Mouse (Mus musculus): ENCODE data around the gene Crk.

Crk gene

DNA sequence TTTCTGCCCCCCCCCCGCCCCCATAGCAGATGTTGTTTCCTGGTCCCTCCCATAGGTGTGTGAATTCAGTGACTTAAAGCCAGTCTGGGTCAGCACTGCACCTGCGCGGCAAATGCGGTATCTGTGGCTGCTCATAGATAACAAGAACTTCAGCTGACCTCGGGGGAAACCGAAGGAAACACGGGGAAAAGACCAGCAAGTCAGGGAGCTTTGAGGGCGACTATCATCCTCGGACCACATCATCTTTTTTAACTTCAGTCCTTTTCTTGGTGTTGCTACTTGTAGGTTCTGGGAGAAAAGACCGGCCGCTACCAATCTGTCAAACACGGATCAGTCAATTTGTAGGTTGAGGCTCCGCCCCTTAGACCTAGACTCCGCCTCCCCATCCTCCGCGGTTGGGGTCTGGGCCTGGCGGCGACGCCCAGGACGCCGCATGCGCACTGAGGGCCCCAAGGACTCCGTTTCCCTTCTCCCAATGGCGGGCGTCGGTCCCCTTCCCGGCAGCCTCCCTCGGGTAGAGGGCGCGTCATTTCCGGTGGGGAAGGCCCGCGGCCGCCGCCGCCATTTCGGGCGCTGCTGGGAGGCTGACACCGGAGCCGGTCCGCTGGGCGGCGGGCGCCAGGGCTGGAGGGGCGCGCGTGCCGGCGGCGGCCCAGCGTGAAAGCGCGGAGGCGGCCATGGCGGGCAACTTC is at the start of gene Crk:
Crk (plus strand) TSS at position 513 of the 692 bp plus-strand sequence.
- peak; percentile 98 to 99 for DNase-seq

DNA sequence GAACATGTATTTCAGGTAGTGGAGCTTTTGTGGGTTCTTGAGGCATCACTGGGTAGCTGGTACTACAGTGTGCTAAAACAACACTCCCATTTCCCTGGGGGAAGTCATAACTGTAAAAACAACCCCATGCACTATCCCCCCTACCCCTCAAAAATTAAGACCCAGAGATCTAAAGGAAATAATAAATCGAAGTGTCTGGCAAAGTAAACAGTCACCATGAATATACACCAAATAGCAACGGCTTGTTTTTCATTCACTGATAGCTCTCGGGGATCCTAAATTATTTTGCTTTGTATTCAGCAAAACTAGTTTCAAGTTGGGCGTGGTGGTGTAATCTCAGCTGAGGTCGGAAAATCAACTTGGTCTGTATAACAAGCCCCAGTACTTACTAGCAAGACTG is 49.0 kb upstream of the Crk start:
- no peak for DNase-seq

DNA sequence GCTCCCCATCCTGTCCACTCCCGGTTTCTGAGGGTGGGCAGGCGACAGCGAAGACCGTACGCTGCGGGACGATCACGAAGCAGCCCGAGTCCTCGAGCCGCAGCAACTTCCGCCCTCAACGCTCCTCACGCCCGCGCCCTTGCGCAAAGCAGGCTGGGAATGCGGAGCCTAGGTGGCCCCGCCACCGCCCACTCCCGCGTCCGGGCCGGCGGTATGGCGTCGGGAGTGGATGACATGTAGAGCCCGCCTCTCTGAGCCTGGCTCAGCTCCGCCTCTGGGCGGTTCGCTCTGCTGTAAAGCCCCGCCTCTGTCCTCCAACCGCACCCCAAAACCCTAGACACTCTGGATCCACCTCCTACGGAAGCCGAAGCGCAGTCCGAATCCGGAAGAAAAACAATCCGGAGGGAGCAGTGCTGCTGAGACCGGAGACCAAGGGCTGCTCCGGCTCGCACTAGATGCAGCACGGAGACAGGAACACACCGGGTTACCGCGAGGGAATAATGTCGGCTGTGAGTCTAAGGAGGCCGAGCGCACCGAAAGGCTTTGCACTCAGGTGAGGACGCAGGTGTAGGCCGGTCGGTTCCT is 48.3 kb upstream of the Crk start, which contains the start of gene Inpp5k:
Inpp5k (plus strand) TSS at position 344 of the 585 bp plus-strand sequence.
- peak; percentile 97 to 98 for DNase-seq

DNA sequence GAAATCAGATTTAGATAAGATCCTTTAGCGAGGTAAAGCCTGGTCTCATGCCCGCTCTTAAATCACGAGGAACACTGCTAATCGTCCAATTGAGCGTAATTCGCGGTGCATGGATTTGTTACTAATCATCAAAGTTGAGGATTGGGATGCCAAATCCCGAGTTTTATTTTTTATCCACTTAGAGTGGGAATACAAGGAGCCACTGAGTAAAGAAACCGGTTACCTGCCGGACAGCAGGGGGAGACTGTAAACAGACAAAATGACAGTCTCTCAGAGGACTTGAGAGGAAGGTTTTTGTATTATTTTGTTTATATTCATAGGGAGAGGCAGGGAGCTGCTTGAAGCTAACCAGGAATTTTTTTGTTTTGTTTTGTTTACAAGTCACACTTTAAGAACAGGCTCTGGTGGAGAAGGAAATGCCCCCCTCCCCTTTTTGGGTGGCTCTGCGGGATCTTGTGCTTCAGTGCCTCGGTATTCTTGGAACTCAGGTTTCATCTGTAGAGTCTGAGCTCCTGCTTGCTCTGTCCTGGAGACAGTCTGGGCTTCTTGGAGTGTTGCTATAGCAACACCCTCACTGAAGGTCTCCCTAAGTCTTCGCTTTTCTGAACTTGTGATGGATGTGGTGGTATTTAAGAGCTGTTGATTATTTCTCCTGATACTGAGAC is 47.4 kb upstream of the Crk start:
- DNase-seq = peak; percentile 66 to 74

DNA sequence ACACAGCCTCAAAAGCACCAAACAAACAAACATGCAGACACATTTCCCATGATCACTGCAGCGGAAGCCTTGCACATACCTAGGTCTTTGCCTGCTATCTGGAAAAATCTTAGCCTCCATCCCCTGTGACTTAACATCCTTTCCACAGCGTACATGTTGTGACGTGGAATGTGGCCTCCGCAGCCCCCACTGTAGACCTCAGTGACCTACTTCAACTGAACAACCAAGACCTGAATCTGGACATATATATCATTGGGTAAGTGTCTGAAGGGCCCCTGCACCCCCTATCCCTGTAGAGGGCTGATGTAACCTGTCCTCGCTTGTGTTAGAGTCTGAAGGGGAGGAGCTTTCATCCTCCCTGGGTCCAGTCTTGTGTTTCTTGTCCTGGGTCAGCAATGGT is 46.1 kb upstream of the Crk start:
- no peak for DNase-seq

DNA sequence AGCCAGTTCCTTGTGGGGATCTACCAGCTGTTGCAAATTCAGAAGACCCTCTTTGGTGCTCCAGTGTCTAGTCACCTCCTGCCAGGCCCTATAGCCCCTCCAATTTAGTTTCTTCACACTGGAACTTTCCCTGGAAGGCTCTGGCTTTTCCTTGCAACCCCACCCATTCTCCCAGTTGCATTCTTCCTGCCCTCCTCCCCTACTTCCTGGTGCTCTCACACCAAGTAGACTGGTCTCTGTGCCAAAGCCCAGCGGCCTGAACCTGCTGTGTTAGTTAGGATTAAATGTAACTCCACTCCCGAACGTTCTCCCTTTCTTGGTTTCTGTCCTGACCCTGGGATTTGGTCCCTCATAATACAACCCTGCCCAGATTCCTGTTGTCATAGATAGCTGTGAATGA is 44.3 kb upstream of the Crk start:
- no peak for DNase-seq

DNA sequence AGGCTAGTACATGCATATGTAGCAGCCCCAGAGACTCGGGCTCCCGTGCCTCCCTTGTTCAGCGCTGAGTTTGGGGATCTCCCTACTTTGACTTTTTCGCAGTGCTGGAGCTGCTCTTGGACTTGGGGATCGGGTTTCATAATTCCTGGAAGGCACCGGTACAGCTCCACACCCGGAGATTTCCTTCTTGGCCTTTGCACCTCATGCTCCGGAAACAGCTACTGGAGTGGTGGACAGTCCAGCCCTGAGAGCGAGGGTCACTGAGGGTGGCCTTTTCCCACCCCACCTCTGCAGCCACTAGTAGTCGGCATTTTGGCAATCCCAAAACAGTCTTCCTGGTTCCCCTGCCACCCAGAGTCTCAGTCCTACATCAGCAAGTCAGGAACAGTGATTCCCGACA is 43.7 kb upstream of the Crk start:
- DNase-seq = peak; percentile 77 to 87

DNA sequence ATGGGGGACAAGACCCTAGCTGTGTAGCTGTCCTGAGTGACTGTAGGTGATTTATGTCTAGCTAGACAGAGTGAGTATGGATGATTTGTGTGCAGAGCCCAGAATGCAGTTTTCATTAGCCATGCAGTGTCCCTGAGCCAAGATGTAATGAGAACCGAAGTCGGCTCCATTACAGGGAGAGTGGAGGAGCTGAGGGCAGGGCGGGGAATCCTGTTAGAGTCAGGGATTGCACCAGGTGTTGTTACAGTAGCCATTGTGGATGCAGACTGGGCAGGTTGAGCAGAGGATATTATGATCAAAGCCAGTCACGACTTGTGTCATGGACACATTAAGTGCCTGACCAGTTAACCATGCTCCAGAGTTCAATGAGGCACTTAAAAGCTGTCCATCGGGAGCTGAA is 35.7 kb upstream of the Crk start:
- DNase-seq = no peak

DNA sequence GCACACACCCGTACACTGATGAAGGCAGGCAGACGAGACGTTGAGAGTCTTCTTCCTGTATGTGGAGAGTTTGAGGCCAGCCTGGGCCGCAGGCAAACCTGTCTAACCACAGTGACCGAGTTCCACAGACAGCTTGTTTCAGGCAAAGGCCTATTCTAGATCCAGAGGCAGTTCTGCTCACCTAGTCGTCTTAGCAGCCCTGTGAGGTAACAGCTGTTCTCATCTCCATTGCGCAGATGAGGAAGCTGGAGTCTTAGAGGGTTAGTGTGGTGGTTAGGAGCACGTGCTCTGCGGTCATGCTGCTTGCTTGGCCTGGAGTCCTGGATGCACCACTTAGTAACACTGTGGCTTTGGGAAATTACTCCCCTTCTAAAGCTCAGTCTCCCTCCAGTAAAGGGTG is 34.4 kb upstream of the Crk start:
- DNase-seq = no peak

DNA sequence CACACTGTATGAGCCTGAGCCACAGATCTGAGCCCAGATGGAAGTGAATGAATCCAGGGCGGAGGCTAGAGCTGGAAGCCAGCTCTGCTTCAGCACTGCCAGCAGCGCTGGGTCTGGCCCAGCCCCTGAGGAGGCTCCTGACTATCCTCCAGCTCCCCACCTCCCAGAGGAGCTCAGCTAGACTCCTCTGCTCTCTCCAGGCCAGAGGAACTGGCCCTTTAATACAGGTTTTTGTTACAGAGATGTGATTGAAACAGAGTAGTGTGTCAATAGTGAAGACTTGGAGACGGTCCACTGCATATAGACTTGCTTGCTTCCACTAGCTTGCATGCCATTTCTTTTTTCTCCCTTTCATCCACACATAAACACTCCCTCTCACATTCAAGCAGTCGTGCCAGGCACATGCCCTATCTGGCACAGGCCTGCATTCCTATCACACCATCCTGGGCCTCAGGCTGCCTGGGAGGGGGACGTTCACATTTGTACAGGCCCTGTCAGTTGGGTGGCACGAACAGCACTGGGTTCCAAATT is 31.3 kb upstream of the Crk start:
- no peak for DNase-seq

DNA sequence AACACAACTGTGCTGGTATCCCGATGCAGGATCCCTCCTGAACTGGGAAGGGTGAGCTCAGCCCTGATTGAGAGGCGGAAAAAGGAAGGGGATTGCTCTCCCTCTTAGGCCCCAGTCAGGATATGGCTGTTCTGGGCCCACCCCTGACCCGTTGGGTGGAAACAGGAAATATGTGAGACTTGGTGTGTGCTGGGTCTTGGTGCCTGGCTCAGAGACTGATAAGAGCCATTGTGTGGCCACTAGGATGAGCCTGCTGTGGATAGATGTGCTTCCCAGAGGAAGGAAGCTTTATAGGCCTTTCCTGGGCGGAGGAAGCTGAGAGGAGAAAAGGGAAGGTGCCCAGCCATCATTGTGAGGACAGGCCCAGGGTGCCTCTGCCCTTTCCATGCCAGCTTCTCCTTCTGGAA is 29.9 kb upstream of the Crk start:
- peak; percentile 66 to 77 for DNase-seq

DNA sequence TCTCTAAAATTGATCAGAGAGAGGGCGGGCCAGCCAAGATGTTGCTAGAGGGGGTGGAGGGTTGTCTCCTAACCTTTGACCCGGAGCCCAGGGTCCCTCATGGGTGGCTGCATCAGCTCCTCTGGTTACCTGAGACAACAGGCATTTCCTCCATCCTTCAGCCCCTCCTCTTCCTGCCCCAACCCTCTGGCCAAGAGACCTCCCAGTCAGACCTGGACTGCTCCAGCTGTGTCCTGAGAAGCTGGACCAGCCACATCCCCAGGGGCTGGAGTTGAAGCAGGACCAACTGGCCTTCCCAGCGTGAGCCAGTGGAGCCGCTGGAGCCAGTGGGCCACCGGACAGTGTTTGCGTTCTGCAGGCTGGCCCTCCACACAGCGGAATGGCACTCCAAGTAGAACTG is 28.7 kb upstream of the Crk start, which contains the start of gene Myo1c:
Myo1c (plus strand) TSS at position 194 of the 400 bp plus-strand sequence.
- DNase-seq = peak; percentile 72 to 76

DNA sequence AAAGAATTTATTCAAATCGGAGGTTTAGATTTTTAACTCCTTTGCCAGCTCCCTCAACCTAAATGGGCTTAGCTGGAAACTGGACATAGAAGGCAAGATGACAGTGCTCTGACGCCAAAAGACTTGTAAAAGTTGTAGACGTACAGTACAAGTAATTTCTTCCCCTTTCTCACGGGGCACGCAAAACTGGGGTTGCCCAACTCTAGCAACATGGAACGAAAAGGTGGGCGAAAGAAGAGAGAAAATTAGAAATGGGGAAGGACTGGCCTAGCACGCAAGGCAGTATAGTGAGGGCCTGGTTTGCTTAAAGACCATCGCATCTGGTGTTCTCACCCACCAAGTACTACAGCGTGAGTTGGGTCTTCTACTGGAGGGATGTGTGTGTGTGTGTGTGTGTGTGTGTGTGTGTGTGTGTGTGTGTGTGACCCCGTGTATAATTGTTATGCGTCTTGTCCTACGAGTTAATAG is 28.1 kb upstream of the Crk start:
- no peak for DNase-seq

DNA sequence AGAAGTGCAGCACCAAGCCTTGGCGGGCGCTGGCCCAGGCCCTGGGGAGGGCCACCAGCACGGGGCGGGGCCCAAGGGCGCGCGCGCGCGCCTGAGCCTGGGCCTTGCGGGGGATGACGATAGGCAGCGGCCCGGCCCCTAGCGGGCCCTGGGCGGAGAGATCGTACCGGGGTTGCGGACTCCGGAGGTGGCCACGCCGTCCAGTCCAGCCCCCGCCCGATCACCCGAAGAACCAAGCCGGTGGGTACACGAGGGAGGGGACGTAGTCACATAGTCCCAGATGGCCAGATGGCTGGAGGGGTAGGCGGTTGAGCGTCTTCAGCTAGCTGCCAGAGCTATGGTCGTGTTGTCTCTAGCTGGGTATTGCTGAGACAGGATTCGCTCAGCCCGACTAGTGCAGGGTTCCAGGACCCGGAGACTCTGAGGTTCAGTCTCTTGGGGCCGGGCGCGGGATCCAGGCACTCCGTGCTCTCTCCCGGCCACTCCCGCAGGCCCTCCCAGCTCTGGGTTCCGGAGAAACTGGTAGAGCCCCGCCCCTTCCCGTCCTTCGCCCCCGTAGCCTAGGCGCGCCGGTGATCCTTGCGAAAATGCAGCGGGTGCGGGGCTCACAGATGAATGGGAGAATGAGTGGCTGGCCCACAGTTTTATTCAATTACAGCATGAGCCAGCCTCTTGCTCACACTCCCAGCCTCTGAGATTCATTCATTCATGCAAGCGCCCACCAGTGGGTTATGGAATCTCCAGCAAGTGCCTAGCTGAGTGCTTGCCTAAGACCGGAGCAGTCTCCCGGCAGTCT is 27.4 kb upstream of the Crk start:
- DNase-seq = peak; percentile 89 to 92

DNA sequence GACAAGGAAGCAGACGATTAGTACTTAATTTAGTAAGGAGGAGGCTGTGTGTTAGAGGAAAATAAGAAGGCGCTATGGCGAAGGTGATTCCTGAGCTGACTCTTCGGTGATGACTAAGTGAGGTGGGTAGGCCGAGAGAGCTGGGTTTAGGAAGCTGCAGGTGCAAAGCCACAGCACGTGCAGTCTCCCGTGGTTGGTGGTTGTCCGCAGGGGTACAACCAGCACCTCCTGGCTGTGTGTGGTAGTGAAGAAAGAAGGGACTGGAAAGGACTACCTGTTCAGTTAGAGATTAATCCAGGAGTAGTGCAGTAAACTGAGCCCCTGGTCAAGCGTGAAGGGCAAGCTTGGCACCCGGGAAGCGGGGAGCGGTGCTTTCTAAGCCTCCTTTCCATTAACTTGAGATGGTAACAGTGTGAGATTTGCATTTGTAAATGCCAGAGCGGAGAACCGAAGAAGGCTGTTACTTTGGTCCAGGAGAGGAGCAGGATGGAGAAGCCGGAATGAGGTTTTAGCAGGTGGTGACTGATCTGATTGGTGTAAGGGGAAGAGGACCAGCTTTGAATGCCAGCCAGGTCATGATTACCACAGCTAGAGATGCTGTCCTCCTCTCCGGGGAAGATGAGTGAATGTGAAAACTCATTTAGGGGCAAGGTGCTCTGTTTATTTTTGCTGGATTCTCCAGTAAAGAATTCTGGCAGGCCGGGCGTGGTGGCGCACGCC is 26.7 kb upstream of the Crk start:
- peak; percentile 87 to 92 for DNase-seq

DNA sequence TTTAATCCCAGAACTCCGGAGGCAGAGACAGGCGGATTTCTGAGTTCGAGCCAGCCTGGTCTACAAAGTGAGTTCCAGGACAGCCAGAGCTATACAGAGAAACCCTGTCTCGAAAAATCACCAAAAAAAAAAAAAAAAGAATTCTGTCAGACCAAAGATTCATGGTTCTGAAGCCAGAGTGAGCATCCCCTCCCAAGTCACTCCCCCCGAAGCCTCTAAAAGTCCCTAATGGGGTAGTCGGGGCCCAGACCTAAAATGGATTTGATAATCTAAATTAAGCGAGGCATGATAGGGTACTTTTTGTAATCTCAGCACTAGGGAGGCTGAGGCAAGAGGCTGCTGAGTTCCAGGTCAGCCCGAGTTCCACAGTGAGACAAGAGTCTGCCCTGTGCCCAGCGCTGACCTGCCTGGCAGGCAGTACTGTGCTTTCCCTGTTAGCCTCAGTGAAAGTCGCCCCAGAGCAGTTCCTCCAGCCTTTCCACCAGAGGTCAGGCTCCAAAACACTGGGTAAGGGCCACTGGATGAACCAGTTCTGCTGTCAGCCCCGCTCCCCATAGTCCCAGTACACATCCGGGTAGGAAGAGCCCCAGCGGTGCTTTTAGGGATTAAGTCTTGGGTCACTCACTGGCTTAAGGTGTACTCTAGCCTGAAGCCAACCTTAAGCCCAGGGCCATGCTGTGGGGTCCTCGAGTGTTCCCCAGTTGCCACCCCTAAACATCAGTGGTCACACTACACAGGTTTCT is 25.9 kb upstream of the Crk start:
- peak; percentile 71 for DNase-seq

DNA sequence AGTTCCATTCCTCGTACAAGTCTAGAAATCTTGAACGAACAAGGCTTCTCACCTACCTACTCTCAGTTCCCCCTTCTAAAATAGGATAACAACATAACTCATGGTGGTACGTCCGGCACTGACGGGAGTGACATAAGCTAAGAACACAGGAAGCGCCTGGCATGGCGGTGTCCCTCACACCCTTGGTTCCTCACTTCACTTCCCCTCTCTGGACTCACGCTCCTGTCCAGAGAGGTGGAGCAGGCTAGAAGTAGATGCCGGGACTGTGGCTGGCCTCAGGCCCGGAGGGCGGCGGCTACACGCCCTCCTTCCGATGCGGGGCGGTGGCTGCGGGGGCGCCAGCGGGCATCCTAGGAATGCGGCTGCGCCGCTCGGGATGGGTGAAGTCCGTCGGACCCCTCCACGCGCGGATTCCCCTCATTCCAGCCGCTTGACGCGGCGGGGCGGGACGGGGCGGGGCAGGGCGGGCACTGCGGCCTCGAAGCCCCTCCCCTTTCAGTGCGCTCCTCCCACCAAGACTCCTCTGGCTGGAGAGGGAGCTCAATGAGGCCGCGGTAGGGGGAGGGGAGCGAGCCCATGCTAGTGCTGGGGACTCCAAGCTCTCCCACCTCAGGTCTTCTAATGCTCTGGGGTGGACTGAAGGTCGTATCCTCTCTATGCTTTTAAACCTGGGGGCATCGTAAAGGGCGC is 25.1 kb upstream of the Crk start:
- peak; percentile 92 to 94 for DNase-seq

DNA sequence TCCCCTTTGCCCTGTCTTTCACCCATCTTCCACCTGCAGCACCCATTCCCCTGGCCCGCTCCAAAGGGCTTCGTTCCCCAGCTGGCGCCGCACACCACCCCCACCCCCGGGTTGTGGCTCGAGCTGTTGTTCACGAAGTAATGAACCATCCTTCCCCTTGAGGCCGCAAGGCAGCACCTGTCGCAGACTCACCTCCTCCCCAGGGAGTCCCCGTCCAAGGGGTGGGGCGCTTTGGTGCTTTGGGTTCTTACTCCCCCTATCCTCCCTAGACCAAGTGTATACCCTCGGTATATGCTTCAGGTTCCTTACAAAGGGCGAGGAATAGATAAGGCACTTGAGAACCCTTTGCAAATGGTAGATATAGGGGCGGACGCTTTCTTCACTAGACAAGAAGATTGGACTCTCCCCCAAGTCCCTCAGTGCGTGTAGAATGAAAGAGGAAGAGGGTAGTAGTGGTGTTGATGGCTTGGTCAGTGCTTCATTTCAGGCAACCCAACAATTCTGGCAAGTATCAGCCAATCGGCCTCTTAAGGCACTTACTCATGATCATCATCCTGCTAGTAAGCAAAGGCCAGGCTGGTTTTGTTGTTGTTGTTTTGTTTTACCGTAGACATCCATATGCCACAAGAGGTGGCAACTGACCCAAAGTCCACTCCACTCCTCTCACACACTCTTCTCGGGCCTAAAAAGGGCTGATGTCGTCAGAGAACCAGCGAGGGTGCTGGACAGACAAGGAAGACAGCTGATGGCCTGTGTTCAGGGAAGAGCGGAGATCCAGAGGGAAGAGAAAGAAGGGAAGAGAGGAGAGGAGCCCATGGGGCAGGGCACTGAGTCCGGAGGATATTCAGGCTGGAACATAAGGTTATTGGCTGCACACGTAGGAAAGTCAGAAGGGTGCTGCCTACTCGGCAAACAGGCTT is 24.3 kb upstream of the Crk start:
- no peak for DNase-seq
